Comparison of ENCODE assay signal across 22 mouse cellular contexts in genomic region chr1:160309951-160310350, GRCm38 (mm10).
DNase-seq lines count a peak whose midpoint lies in the region; ATAC-seq and TF ChIP-seq lines count a peak whose summit lies in the region.
"Had no signal": no experiment of that assay in that cellular context is flagged by ENCODE, and none has a peak within 500 bp of the region (broad histone marks: within the 10 kb centered on the region; RNA-seq: fewer than 3 reads in every experiment).

No protein-coding gene starts in this region.

- H3K4me3 ChIP-seq in liver, embryonic 13.5 days (replicated peaks), result no peak overlapping the region
- H3K4me3 ChIP-seq in ES-Bruce4 (ENCODE audit: low read depth, low read length), result peak overlapping the region; percentile 15; the same call in 1 of the 2 replicates
- H3K4me3 ChIP-seq: embryonic facial prominence, embryonic 15.5 days; forebrain, embryonic 10.5 days; gastrocnemius, adult 2 months; heart, embryonic 13.5 days; limb, embryonic 15.5 days had no signal

- H3K9ac ChIP-seq in liver, embryonic 13.5 days, result 0 out of 2 replicates have a peak overlapping the region, but pooled peaks have one; percentile 8
- no peak overlapping the region for H3K9ac ChIP-seq in ES-Bruce4 (ENCODE audit: low read depth, poor library complexity, severe bottlenecking)
- H3K9ac ChIP-seq: embryonic facial prominence, embryonic 15.5 days; hindbrain, embryonic 14.5 days; limb, embryonic 15.5 days had no signal

- no peak overlapping the region for H3K27ac ChIP-seq in liver, embryonic 13.5 days
- peak overlapping the region; percentile 90 for H3K27ac ChIP-seq in ES-Bruce4 (ENCODE audit: insufficient read depth, low read length)
- H3K27ac ChIP-seq: forebrain, embryonic 10.5 days; gastrocnemius, adult 2 months; heart, embryonic 13.5 days; hindbrain, embryonic 14.5 days; limb, embryonic 15.5 days had no signal

- no peak for DNase-seq in liver, embryonic 13.5 days
- no peak for DNase-seq in liver
- peak; percentile 72 for DNase-seq in A20 (ENCODE audit: low read depth, low spot score)
- DNase-seq in kidney, postnatal 10 days, result peak; percentile 28
- no peak for DNase-seq in gastrocnemius, adult 8-10 months (ENCODE audit: low spot score in 2 of 2)
- DNase-seq: cerebellum, adult 18-20 months; cerebellum, postnatal 36 days; gastrocnemius, adult 2 months; heart, adult 18-20 months; heart, postnatal 36 days; layer of hippocampus, postnatal 36 days; lung, postnatal 4 days; right cerebral cortex, postnatal 25 days; thymus, postnatal 25 days had no signal

- no peak overlapping the region for H3K4me2 ChIP-seq in liver, embryonic 13.5 days
- H3K4me2 ChIP-seq: embryonic facial prominence, embryonic 15.5 days; heart, embryonic 13.5 days; hindbrain, embryonic 14.5 days; limb, embryonic 15.5 days; midbrain, embryonic 11.5 days had no signal

- no peak for ATAC-seq in liver, embryonic 13.5 days (ENCODE audit: low read depth)
- no peak for ATAC-seq in erythroblast, adult 5-6 weeks (replicated peaks; ENCODE audit: low FRiP score, poor library complexity, severe bottlenecking)

- no peak for TF ChIP-seq POLR2A in ES-Bruce4 (IDR thresholded peaks at IDR 0.05; ENCODE audit: insufficient read depth, low read length)

- no peaks in the 10 kb centered on the region for H3K27me3 ChIP-seq in liver, embryonic 13.5 days
- no peaks in the 10 kb centered on the region for H3K27me3 ChIP-seq in ES-Bruce4 (ENCODE audit: control insufficient read depth, insufficient read depth, low read length, poor library complexity, severe bottlenecking)
- H3K27me3 ChIP-seq: embryonic facial prominence, embryonic 15.5 days; heart, embryonic 13.5 days; limb, embryonic 15.5 days had no signal

- TF ChIP-seq EP300 in ES-Bruce4 (IDR thresholded peaks at IDR 0.05; ENCODE audit: insufficient read depth, low read depth, low read length), result peak; percentile 97

- 64% methylated on average over 5 of the region's 5 CpGs for WGBS in liver, embryonic 13.5 days (ENCODE audit: insufficient replicate concordance)

- TF ChIP-seq CTCF in ES-Bruce4 (IDR thresholded peaks at IDR 0.05; ENCODE audit: low read depth, low read length), result no peak

- H3K4me1 ChIP-seq in liver, embryonic 13.5 days (replicated peaks), result peaks cover 59% of the 10 kb centered on the region
- H3K4me1 ChIP-seq in ES-Bruce4 (ENCODE audit: control insufficient read depth, insufficient read depth, low read length), result no peaks in the 10 kb centered on the region
- H3K4me1 ChIP-seq: limb, embryonic 15.5 days had no signal

- H3K9me3 ChIP-seq in liver, embryonic 13.5 days (replicated peaks), result no peaks in the 10 kb centered on the region
- no peaks in the 10 kb centered on the region for H3K9me3 ChIP-seq in ES-Bruce4 (replicated peaks; ENCODE audit: control insufficient read depth, insufficient read depth, low read length, poor library complexity, severe bottlenecking)
- H3K9me3 ChIP-seq: embryonic facial prominence, embryonic 15.5 days; forebrain, embryonic 10.5 days; heart, embryonic 13.5 days; limb, embryonic 15.5 days had no signal

- H3K36me3 ChIP-seq in liver, embryonic 13.5 days, result no peaks in the 10 kb centered on the region
- H3K36me3 ChIP-seq in ES-Bruce4 (ENCODE audit: control insufficient read depth, insufficient read depth, low read length, poor library complexity, severe bottlenecking), result no peaks in the 10 kb centered on the region
- H3K36me3 ChIP-seq: embryonic facial prominence, embryonic 15.5 days; forebrain, embryonic 10.5 days; heart, embryonic 13.5 days; limb, embryonic 15.5 days had no signal

Comparison
In these comparisons a context has a peak if more than half of its experiments do, and no peak if none do; other contexts are left out.
1. DNase-seq: peak in A20 (single experiment) and kidney, postnatal 10 days (single experiment); none in liver, embryonic 13.5 days (single experiment), liver (single experiment) and gastrocnemius, adult 8-10 months (0 of 2).